Mouse (Mus musculus): ENCODE measurements around the gene Ltb.

Ltb gene

DNA sequence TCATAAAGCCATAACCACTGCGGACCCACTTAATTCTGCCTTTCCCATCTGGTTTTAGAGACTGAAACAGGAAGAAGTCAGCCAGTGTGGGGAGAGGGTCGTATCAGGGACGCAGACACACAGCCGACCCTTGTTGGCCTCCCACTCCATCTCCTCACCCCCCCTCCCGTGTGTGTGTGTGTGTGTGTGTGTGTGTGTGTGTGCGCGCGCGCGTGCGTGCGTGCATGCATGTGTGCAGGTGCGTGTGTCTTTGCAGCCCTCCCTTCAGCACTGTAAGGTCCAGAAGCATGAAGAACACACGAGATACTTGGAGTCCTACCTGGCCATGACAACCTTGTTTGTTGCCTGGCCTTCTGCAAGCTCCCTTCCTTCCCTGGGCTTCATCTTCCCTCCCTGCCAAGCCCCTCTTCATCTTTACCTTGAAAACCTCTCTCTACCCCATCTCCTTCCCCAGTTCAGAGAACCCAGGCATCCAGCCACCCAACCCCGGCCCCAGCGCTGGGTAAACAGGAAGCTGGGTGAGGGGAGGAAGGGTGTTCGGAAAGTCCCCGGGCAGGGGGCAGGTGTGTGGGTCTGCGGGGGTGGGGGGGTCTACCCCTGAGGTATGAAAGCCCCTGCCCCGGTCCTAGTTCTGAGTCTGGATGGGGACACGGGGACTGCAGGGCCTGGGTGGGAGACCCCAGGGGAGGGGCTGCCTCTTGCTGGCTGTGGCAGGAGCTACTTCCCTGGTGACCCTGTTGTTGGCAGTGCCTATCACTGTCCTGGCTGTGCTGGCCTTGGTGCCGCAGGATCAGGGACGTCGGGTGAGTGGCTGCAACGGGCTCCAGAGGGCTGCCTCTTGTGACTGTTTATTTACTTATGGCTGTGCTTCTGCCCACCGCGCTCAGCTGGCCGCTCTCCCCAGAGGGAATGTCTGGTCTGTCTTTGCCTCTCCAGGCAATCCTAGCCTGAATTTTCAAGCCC, at the start of gene Ltb:
Gene Ltb, plus strand, starts transcription at position 559 of the 963 bp plus-strand sequence.
- DNase-seq (ENCODE audit: low spot score in 2 of 2), result no peak

DNA sequence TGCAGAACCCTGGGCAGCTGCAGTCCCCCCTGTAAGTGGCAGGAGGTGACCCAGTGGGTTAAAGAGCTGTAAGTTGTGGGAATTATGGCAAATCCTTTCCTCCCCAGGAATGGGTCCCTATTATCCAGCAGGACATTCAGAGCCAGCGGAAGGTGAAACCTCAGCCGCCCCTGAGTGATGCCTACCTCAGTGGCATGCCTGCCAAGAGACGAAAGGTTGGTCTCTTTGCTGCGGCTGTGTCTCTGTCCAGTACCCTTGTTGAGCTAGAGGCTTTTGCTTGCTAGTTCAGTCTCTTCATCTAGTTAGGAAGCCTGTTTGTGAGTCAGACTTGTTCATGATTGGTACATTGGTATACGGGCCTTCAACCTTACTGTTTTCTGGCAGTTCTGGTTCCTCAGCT, 48.1 kb upstream of the Ltb start:
- no peak for DNase-seq (ENCODE audit: low spot score in 2 of 2)

DNA sequence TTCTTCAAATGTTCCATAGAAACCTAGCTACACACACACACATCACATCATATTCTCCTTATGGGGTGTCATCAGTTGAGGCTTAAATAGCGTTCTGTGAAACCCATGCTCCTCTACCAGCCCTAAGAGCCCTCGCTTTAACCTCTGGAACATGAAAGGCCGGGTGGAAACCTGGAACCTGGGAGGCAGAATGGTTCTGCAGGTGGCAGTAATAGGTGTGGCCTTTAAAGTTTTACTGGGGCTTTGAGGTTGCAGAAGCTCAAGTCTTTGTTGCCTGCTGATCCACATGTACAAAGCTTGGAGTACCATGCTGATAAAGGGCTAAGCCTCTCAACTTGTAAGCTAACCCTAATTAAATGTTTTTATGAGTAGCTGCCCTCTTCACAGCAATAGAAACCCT, 46.9 kb upstream of the Ltb start:
- no peak for DNase-seq (ENCODE audit: low spot score in 2 of 2)

DNA sequence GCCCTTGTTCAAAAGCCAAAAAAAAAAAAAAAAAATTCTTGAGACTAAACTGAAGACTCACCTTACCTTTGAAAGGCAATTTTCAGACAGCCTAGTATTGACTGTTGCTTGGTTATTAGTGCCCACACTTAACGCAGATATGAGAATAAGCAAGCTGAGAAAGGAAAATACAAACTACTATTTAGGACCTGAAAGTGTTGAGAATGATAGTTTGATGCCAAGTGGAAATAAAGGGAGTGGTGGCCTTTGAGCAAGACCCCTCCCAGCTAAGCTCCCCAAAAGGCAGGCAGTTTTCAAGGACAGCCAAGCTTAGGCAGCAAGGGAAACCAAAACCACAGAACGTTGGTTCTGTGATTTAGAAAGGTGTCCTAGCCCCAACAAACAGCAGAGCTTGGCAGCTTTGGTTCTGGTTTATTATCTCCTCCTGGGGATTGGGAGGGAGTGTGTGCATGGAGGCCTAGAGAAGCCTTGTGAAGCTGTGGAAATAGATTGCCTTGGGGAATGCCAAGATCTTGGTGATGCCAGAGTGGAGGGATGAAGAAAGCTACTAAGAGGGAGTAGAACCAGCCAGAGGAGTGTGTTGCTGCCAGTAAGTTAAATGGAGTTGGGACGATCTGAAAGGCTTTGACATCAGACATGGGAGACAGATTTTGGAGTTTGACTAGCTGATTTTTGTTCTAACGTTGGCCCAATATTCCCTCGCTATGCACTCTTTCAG, 46.2 kb upstream of the Ltb start:
- DNase-seq (ENCODE audit: low spot score in 2 of 2), result no peak

DNA sequence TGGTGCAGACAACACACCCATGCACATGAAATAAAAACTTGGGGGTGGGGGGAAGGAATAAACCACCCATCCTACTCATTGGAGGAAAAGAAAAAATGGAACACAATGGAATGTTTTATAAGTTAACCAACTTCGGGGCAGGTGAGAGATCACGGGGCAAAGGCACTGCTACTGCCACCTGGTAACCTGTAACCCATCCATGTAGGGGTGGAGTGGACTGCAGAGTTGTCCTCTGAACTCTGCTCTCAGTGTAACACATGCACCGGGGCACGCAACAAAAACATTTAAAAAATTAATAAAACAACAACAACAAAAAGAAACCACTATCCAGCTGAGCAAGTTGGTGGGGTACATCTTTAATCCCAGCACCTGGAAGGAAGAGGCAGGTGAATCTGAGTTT, 42.1 kb upstream of the Ltb start:
- DNase-seq (ENCODE audit: low spot score in 2 of 2), result no peak

DNA sequence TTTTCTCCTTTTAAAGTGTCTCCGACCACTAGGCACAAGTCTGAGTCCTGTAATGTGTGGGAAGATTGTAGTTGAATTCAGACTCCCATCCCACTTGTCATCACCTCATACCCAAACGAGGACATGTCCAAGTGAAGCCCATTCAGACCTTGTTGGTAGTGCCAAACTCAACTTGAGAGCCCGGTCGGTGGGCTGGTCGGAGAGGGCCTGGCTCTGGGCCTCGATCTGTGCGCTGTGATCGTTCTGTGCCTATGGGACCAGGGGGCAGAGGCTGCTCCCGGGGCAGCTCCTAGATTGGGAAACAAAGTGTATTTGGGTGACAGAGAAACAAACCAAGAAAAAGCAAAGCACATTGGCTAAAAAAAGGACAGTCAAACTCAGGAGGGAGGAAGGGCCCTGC, 41.2 kb upstream of the Ltb start:
- DNase-seq (ENCODE audit: low spot score in 2 of 2), result no peak

DNA sequence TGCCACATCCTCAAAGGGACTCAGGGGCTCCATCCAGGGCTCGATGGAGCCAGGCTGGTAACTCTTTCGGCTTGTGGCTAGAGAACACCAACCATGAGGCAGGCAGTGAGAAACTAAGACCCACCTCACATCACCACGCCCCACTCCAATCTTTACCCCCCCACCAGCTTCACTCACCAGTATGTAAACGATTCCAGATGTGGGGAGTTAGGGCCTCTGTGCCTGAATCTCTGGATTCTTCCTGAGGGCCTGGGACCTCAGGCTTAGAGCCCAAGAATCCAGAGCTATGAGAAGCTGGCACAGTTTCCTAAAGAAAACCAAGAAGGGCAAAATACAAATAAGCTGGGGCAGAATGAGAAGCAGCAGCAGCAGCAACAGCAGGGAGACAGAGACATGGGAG, 40.3 kb upstream of the Ltb start:
- DNase-seq (ENCODE audit: low spot score in 2 of 2), result no peak

DNA sequence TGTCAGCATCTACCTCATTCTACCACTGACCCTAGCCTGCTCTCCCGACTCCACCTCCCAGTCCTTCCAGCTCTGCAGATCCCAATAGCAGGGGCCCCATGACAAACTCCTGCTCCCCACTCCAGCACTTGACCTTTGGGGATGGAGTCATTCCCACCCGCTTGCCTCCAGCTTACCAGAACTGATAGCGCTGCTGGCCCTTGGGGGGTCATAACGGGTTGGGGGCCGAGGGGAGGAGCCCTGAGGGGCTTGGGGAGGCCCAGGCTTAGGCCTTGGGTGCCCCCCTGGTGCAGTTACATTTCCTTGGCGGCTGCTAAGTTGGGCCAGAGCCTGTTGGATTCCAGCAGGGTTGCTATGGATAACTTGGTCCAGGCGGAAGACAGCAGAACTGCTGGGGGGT, 39.6 kb upstream of the Ltb start:
- no peak for DNase-seq (ENCODE audit: low spot score in 2 of 2)

DNA sequence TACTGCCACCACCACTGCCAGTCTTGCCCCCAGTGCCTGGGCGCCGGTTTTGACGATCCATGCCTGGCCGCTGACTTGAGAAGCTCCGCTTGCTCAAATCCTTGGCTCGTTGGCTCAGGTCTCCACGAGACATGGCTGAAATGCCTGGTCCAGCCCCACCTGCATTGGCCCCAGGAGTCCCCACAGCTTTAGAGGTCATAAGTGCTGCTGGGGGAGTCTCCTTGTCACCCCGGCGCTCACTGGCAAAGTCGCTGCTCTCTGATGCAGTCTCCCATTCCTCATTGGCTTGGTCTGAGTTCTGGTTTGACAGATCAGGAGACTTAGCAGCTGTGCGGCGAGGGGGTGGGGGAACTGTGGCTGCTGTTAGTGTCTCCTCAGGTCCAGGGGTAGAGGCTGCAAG, 38.8 kb upstream of the Ltb start:
- no peak for DNase-seq (ENCODE audit: low spot score in 2 of 2)

DNA sequence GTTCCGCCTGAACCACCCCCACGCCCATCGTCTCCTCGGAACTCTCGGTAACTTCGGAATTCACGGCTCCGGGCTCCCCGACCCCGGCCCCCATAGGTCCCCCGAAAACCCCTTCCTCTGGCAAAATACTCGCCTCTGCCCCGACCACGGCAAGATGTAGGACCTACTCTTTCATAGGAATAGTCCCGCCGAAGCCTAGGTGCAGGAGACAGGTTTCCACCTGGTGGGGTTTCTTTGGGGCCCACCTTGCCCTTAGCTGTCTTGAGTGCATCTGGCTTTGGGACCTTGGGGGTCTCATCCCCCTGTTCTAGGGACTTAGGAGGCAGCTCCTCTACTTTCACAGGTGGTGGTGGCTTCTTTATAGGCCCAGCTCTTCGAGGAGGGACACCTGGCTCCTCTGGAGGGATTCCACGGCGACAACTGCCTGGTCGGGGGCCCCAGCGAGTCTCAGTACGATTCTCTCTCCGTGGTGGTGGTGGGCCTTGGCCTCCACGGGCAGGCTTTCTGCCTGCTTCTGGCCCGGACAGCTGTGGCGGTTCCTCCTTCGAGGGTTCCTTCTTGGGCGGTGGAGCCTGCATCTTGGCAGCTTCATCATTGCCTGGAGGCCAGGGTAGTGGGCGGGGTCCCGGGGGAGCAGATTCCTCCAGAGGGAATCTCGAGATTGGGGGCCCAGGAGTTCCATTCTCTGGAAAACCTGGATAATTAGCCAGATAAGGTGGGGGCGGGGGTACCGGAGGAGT, 37.6 kb upstream of the Ltb start:
- no peak for DNase-seq (ENCODE audit: low spot score in 2 of 2)

DNA sequence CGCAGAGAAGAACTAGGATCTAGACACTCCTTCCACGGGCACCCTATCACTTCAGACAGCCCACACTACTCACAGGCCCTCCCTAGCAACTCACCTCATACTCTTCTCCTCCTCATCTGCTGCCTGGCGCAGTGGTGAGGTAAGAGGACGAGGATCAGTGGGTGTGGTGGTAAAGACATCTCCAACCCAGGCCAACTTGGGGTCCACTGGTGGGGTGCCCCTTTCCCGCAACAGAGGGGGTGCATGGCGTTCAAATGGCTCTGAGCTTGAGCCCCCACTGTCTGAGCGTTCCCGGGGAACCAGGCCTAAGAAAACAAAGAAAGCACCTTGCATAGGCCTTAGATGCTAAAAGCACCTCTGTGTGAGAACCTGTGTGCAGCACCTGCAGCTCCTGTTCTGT, 37.0 kb upstream of the Ltb start:
- no peak for DNase-seq (ENCODE audit: low spot score in 2 of 2)

DNA sequence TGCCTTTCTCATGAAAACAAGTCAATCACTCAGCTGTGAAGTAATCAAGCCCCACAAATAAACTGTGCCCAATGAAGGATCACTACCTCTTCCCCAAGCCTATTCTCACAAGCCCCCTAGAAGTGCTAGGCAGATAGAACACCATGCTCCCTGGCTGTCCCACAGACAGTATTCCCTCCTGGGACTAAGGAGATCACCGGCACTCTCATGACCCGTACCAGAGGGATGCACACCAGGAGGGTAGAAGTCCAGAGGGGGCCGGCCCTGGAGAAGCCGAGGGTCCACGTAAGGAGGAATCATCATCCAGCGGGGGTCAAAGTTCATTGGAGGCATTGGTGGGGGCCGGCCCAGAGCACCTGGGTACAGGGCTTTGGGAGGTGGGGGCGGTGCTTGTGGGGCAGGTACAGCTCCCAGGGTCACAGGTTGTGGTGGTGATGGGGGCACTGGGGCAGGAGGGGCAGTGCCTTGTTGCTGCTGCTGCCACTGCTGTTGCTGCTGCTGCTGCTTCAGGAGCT, 36.5 kb upstream of the Ltb start:
- no peak for DNase-seq (ENCODE audit: low spot score in 2 of 2)

DNA sequence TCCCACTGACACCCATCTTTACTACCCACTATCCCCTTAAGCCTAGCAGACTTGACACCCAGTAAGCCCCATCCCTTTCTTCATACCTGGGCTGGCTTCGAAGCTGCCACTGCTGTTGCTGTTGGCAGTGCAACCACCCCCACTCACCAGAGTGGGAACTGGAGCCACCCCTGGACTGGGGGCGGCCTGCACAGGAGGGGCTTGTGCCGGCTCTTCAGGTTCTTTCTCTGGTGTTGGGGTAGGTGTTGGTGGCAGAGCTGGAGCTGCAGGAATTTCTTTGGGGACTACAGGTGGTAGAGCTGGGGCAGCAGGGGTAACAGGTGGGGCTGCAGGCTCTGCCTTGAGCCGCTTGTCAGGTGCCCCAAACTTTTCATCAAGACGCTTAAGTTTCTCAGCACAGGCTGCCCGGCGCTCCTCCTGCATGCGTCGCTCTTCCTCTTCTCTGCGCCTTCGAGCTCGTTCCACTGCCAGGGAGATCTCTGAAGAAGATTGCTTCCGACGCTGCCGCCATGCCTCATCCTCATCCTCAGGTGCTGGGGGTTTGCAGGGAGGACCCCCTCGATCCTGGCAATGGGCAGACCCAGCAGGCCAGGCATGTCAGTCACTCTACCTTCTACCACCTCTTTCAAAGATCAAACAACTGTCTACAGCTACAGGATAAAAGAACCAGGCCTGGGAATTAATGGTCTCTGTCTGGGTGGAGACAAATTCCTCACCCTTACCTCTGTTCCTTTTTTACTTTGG, 35.2 kb upstream of the Ltb start:
- DNase-seq (ENCODE audit: low spot score in 2 of 2), result no peak

DNA sequence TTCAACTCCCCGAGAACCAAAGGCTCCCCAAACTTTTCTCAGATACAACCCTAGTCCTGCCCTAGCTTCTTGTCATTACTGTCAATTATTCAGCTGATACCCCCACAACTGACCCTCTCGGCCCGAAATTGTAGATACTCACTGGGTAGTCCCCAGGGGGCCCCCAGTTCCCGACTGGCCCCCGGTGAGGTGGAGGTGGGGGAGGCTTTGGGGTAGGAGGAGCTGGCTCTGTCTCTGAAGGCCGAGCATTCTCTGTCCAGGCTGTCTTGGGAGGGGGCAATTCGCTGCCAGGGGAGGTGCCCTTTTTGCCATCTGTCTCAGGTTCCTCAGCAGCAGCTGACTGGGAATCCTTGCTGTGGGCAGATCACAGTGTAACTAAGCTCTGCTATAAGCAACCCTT, 34.6 kb upstream of the Ltb start:
- DNase-seq (ENCODE audit: low spot score in 2 of 2), result no peak

DNA sequence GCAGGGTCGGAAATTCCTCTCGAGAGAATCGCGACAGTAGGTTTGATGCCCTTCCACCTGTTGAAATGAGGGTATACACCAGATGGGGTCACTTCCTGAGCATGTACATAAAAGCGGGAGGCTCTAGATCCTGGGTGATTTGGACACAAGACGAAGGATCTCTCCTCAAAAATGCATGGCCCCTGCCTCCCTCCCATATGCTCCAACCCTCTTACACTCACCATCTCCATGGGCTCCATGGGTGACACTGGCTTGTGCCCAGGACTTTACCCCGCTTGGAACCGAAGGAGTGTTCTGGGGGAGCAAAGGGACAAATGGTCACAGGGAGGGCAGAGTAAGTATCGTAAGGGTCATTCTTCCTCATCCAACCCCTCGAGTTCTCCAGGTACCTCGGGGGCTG, 32.8 kb upstream of the Ltb start:
- no peak for DNase-seq (ENCODE audit: low spot score in 2 of 2)

DNA sequence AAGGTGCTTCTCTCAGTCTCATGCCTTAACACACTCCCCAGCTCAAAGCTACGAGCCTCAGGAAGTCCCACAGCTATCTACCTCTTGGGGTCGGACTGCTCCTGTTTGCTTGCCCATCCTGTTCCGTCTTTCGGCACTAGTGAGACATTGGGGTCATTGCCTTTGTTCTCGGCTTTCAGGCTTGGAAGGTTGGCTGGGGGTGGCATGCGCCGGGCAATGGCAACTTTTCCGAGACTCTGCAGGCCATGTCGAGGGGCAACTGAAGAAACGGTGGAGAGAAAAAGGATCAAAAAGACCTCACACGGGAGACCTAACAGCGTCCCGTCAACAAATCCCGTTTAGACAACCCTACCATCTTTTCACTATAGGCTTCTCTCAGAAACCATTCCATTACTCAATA, 32.1 kb upstream of the Ltb start:
- DNase-seq (ENCODE audit: low spot score in 2 of 2), result no peak

DNA sequence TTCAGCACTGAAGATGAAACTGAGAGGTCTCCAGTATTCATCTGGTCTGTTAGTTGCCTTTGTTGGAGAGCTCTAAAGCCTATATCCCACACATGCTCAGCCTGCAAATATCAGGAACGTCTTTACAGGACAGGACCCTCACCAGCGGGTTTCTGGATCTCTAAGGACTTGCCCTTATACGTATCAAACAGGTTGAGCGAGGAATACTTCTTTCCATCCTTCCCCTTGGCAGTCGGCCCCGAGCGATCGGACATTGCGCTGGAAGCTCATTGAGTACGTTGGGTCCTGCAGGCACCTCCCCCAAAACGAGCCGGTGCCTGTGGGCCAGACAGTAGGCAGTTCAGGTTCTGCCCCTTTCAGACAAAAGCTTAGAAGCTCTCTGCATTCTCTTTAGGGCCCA, 31.5 kb upstream of the Ltb start:
- DNase-seq (ENCODE audit: low spot score in 2 of 2), result no peak

DNA sequence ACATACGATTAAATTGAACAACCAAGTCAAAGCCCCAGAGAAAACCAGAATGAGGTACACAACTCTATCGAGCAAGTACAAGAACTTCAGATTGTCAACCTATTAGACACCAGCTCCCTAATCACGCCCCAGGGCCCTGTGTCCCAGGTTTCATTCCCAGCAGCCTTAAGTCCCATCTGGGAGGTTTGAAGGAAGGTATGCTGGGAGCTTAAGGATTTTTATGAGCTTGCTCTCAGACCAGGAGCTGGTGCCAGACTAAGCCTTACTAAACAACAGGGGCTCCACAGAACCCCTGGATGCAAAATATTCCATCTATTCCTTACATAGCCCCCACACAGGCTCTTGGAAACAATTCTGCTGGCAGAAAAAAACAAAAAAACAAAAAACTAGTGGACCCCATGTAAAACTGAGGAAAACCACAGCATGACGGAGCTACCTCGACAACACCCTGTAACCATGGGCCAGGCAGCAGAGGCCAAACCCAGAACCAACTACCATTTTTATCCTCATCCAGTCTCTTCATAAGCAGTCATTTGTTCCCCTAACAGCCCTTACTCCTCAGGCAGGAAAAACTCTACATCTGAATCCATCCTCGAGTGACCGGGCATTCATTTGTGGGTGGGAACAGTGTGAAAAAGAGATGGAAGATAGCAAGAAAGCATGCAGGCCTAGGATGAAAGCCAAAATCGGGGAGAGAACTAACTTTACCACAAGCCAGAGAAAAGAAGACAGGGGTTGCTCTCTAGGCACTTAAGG, 30.7 kb upstream of the Ltb start:
- no peak for DNase-seq (ENCODE audit: low spot score in 2 of 2)

DNA sequence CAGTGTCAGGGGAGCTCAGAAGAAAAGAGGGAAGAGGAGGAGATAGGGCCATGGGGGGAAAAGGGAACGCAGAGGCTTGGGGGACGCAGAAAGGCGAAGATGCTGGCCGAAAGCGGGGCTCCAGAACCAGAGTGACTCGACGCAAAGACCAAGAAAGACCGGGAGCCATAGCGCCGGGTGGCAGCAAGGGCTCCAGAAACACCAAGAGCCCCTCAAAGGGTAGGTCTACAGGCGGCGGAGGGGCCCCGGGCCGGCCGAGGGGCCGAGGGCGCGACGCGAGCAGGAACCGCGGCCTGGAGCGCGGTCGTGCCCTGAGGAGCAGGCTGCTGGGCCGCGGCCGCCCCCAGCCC, 30.0 kb upstream of the Ltb start:
- no peak for DNase-seq (ENCODE audit: low spot score in 2 of 2)

DNA sequence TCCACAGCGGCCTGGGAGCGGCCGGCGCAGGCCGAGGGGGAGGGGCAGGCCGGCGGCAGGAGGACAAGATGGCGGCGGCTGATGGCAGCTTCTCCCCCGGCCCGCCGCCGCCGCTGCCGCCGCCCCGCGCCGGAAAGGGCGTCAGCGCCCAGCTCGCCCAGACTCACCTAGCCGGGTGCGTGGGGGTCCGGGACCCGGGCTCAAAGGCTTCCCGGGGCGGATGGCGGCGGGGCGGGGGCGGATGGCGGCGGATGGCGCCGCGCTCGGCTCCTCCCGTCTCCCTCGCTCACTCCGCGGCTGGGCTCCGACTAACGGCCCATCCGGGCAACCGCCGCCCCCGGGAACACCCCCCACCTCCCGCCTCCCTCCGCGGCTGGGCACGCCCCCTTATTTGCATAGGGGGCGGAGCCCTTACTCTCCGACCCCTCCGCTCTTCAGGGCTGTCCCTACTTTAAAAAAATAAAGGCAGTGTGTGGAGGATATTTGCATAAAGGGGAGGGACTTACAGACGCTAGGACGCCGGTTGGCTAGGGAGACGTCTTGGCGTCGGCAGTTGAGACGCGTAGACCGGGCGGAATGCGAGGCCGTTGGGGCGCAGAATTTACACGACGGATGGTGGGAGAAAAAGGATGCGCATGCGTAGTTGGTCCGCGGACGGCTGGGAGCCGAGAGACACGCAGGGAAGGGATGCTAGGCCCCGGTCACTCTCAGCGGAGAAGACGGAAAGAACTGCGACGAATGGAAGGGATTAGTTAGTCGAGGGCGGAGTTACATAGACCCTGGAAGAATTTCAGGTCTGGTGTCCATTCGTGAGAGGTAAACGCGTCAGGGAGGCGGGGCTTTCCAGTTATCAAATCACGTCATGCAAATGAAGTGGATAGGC, 29.4 kb upstream of the Ltb start, which contains the start of gene Prrc2a:
Gene Prrc2a, minus strand, starts transcription at position 330 of the 883 bp plus-strand sequence.
- DNase-seq (ENCODE audit: low spot score in 2 of 2), result peak; percentile 99

Data from right cerebral cortex, adult 2 months (tissue).